Mouse (Mus musculus): Measurements from ENCODE around the gene Rasl12.

- TF ChIP-seq CTCF (IDR thresholded peaks at IDR 0.05; ENCODE audit: borderline replicate concordance, insufficient read depth, low read length) (no peak), POLR2A (IDR thresholded peaks at IDR 0.05; ENCODE audit: low read depth, low read length) (no peak)
Observed at GRCm38 (mm10) chr9:65404331-65405183, 6.3 kb downstream of the Rasl12 start.

Measured in embryonic fibroblast, embryonic 13.5 days (primary cell).